Mouse (Mus musculus): Measurements from ENCODE around the gene Asic2.

Gene Asic2

DNA sequence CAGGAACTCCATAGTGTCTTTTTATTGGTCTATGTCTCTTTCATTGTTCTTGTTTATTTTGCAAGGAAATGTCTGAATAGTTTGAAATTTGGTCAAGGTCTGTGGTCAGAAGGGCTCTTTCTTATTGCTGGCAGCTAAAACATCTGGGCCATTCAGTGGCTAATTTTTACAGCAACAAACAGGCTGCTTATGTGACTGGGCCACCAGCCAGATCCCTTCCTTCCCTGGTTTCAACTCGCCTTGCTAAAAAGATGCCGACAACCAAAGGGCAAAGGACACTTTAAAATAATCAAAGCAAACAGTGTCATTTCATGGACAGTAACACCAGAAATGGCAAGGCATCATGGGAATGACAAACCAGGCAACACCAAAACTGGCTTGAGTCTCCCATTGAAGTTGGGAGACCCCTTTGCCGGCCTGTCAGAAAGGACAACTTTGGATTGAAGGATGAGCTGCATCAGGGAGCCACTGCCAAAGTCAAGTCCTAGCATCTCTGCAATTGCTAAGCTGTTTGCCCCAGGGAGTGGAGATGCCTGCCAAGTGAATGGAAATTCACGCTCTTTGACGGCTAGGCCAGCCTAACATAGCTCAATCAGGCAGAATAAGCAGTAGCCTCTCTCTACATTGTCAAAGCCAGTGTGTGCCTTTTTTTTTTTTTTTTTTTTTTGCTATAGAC, 123.1 kb downstream of the Asic2 start:
- DNase-seq (ENCODE audit: low read depth in 2 of 2, low spot score in 2 of 2), result no peak

DNA sequence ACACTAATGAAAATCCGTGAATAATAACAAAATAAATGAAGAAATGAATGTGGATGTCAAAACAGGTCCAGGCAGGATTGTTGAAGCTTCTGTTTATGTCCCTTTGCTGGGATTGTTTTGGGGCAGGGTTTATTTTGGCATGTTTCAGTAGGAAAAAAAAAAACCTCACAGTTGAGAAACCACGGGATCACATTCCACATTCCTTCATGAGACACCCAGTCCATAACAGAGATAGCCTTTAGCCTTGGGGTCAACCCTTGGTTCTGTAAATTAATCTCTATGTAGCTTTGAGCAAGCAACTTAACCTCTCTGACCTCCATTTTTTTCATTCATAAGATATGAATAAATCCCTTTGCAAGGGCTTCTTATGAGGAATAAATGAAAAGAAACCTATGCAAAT, 127.3 kb downstream of the Asic2 start:
- no peak for DNase-seq (ENCODE audit: low read depth in 2 of 2, low spot score in 2 of 2)

DNA sequence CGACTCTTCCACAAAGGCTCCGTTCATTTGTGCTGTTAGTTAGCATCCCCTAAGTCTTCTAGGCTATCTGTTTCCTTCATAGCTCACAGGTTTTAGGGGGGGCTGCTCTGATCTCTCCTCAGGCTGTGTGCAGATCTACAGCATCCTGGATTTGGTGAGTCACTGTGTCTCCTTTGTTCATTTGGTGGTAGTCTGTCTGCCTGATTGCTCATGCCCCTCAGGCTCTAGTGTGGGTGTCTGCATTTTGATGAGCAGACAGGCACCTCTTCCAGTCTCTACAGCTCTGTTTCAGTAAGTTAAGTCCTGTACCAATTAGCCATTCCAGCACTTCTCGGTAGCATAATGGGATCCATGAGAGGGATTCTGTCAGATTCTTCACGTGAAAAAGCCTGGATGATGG, 129.8 kb downstream of the Asic2 start:
- DNase-seq (ENCODE audit: low read depth in 2 of 2, low spot score in 2 of 2), result no peak

DNA sequence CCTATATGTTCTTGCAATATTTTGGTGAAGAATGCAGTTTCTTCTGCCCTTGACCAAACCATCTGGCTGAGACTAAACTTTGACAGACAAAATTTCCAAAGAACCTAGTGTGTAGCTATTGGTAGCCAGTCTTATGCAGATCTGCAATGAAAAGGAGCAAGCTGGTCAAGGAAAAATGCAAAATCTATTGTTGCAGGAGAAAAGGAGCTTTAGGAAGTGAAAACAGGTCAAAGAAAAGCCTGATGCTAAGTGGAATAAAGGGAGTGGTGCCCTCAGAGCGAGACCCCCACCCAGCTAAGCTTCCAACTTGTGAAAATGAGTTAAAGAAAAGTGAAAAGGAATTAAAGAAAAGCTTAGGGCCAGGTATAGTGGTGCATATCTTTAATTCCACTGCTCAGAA, 135.9 kb downstream of the Asic2 start:
- no peak for DNase-seq (ENCODE audit: low read depth in 2 of 2, low spot score in 2 of 2)

DNA sequence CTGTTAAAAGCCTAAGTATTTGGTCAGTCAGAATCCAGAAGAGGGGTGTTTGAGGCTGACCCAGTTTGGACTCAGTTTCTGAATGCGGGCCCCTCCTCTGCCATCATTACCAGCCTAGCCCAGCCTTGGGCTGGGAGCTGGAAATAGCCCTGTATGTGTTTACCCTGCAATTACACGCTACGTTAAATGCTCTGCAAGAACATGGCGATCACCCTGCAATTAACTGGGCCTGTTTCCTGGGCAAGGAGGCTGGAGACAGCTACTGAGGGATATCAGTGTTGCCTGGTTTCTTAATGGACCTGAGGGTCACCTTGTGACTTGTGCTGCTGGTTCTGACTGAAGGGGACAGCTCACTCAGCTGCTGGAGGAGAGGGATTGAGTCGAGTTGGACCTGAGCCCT, 151.7 kb downstream of the Asic2 start:
- DNase-seq (ENCODE audit: low read depth in 2 of 2, low spot score in 2 of 2), result no peak

DNA sequence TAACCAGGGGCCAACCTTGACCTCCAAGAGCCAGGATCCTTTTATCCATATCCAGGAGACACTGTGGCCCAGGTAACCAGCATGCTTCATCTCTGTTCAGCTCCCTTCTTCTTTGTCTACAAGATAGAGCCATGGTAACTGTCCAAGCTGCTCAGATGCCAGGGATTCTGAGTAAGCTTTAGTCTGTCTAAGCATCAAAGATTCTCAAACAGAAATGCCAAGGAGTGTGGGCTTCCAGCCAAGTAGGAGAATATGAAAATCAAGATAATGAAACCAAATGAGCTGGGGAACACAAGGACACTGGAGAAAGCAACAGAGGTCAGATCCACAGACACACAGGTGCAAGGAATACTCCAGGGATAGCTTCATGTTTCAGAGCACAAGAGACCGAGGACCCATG, 153.4 kb downstream of the Asic2 start:
- no peak for DNase-seq (ENCODE audit: low read depth in 2 of 2, low spot score in 2 of 2)

DNA sequence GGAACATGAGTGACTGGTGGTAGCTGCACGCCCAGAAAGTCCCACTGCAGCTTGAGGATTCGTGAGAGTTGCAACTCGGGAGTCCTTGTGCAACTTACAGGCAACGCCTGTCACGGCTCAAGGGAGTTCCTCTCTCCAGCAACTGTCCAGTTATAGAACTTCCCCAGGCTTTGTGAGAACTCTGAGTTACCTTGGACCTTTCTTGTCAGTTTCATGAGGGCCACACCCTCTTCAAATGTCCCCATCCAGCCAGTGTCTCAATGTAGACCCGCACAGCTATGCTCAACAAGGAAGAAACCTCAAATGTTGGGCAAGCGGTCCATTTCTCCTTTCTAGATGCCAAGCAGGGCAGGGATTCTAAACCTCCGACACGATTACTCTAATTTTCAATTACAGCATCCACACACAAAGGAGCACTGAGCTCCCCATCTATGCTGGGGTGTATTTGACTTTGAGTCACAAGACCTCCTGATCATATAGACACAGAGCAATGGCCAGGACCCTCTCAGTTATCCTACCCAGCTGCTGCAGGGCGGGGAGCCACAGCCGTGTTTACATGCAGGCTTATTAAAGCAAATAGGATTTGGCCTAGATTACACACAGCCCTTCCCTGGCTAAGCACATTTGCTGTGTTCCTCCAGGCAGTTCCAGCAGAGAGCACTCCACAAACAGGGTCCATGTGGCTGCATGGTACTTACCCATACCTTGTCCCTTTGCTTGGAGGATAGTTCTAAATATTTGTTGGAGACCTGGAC, 161.2 kb downstream of the Asic2 start:
- DNase-seq (ENCODE audit: low read depth in 2 of 2, low spot score in 2 of 2), result no peak

DNA sequence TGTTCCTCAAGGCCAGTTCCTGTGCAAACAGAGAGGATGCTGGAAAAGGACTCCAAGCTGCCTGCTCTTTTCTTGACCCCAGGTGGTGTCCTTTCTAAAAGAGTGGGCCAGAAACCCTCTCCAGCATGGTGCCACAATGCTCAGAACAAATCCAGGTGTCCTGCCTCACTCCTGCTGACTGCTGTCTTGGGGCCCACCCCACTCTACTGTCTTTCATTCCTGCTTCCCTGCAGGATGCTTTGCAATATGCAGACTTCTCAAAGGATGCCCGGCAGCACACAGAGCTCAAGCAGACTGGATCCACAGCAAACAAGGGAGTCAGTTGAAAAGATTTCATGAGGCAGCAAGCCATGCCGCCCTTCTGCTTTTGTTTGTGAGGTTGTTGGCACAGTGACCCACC, 164.7 kb downstream of the Asic2 start:
- DNase-seq (ENCODE audit: low read depth in 2 of 2, low spot score in 2 of 2), result no peak

DNA sequence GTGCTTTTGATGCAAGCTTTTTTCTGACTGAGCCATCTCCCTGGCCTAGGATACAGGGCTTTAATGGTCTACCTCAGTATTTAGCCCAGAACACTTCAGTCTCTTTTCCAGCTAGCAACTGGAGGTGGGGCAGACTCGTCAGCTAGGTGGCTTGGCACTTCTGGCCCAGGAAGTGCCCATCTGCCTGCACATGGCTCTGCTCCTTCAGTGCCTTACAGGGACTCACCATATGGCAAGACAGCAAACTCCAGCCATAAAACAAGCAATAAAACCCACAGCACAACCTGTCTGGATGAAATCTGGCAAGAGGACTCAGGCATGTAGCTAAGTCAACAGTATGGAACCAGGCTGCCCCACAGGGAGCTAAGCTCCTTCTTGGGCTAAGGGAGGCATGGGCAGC, 165.6 kb downstream of the Asic2 start:
- no peak for DNase-seq (ENCODE audit: low read depth in 2 of 2, low spot score in 2 of 2)

DNA sequence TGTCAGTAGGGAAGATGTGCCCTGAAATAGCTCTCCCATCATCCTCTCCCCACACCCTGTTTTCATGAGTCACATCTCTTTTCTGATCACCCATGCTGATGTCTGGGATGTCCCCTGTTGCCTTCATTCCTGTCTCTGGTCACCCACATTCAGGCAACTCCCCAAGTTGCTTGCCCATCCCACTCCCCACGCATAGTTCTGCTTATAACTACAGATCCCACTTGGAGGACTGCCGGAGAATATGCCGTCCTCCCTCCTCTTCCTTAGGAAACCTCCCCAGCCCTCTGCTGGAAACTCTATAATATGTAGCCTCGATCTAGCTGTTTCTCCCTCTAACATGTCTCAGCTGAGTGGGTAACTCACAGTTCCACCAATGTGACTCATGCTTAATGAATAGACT, 167.4 kb downstream of the Asic2 start:
- no peak for DNase-seq (ENCODE audit: low read depth in 2 of 2, low spot score in 2 of 2)

DNA sequence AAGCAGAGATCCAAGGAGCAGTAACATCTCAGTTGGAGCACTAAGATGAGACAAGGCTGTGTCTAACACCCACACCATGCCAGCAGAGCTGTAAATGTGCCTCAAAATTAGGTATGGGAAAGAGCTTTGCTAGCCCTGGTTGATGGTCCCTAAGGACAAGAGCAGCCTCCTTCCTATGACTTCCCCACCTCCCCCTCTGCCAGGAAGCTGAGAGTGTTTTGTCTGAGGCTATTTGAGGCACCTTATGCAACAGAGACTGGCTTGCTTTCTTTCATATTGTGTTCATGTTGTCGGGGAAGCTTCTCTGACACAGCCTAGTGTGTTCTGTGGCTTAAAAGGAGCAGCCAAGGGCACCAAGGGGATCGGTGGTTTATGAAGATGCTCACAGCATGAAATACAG, 174.7 kb downstream of the Asic2 start:
- DNase-seq (ENCODE audit: low read depth in 2 of 2, low spot score in 2 of 2), result no peak

DNA sequence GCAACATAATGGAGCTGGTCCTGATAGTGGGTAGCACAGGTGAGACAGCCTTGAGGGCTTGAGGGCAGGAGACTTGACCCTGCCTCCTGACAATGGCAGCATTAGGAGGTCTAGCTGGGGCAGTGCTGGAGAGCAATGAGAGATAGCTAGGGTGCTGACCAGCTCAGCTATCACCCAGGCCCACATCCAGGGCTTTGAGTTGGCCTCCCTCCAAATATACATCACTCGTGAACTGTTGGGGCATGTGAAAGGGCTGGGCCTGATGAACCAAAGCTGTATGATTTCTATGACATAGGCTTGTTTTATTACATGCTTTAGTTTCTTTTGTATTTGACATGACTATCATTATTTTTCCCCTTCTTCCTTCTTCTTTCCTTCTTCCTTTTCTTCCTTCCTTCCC, 176.7 kb downstream of the Asic2 start:
- DNase-seq (ENCODE audit: low read depth in 2 of 2, low spot score in 2 of 2), result no peak

DNA sequence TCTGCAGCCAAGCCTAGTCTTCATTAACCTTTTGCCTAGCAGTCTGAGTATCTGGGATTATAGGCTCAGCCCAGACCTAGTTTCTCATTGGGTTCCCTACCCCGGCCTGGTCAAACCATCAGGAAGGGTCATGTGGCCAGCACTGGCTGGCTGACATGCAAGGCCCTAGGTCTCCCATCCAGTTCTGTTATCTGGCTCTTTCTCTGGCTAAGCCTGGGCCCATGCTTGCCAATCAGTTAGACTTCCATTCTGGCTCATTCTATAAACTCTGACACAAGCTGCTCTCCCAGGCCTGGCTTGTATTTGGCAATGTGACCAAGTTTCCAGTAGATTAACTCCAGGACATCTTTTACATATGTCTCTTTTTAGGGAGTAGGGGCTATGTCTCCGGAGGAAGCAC, 187.7 kb downstream of the Asic2 start:
- no peak for DNase-seq (ENCODE audit: low read depth in 2 of 2, low spot score in 2 of 2)

DNA sequence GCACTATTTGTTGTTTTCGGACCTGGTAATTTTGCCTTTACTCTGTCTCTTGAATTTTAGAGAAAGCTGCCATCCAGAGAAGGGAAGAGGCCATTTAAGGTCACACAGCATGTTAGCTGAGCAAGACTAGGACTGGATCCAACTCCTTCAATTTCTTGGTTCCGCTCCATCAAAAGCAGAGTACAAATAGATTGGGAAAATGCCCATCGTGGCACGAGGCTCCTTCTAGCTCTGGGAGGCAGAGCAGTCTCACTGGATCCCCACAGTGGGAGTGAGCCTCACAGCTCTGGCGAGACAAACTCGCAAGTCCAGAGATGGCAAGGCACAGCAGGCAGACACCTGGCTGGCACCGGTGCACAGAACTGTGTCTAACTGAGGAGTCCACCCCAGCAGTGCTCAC, 188.4 kb downstream of the Asic2 start:
- DNase-seq (ENCODE audit: low read depth in 2 of 2, low spot score in 2 of 2), result no peak

DNA sequence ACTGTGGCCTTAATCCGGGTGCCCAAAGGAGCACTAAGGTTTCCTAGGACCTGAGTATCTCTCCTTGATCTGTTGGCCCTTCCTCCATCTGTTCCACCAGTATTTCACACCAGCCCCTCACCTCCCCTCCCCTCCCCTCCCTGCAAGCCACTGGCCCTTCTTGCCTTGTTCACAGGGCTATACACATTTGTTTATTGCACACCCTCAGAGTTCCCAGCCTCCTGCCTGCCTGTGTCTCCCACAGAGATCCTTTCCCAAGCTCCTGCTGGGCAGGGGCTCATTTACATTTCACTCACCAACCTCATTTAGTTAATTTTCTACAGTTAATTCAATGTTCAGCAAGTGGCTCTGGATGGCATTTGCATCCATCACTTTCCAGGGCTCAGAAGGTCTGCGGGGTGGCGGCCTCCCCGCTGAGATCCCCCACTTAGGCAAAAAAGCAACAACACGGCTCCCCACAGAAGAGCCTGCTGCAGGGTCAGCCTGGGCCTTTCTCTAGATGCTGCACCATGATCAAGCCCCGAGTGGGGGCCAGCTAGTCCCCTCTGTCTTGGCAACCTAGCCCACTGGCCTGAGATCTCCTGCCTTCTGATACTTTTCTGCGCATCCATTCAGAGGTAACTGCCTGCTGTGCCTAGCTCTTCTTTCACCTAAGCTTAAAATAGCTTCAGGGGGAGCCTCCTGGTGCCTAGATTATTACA, 196.9 kb downstream of the Asic2 start:
- no peak for DNase-seq (ENCODE audit: low read depth in 2 of 2, low spot score in 2 of 2)

DNA sequence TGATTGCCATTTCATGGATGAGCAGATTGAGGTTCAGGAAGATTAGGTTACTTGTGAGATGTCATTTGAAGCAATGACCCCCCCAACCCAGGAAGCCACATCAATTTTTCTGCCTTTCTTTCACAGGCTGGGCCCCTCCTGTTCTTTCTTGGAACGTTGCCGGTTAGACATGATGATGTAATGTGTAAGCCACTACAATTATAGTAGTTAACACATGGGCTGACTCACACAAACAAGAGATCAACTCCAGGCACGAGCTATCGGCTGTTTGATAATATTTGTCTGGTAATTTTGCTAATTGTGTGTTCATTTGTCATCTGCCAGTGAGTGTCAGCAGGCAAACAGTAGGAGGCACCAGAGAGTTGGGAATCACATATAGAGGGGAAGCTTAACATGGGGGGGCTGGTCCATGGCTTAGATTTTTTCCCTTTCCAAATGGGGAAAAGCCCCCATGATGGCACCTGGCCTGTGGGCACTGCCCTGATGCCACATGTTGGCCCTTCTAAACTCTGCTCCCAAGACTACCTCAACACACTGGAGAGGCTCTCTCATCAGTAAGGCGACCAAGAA, 198.5 kb downstream of the Asic2 start:
- no peak for DNase-seq (ENCODE audit: low read depth in 2 of 2, low spot score in 2 of 2)

DNA sequence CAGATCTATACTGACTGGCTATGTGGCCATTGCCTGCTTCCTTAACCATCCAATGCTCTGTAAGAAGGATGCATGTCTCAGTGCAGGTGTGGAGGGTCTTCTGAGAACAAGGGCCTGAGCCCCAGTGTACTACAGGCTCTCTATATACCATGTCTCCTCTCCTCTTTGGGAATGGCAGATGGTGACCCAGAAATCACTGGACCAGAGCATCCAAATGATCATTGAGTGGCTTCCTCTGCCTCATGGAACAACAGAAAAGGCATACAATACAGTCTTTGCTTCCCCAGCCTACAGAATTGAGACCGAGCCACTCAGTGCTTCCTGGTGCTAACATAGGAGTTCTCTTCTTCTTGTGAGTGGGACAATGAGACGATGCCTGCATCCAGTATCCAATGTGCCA, 200.0 kb downstream of the Asic2 start:
- no peak for DNase-seq (ENCODE audit: low read depth in 2 of 2, low spot score in 2 of 2)

DNA sequence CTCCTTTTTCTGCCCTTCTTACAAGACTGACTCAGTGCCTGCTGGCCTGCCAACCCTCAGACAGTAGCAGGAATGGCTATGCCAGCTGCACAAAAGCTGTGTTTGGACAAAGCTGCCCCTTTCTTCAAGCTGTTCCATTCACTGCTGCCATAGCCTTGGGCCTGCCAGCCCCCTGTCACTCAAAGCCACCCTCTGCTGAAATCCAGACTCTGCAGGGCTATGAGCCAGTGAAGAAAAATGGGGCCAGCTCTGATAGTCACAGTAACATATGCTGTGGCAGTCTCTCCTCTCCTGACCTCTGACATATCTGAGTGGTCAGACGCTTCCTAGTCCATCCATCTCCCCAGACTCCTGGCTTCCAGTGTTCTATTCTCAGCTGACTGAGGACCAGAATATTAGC, 200.5 kb downstream of the Asic2 start:
- no peak for DNase-seq (ENCODE audit: low read depth in 2 of 2, low spot score in 2 of 2)

DNA sequence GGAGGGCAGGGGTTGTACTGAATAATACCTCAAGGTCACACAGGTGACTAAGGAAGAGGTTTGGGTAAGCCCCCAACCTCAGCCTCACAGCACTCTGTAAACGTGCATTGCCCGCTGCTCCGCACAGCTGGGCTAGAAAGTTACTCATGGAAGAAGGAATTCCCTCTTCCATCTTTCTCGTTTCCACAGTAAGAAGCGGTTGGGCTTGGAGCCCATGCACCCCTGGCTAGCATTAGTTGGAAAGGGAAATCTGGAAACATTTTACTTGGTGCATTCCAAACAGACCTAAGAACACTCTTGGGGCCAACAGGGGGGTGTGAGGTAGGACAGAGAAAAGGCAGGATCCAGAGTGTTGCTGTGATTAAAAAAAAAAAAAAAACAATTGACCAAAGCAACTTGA, 203.0 kb downstream of the Asic2 start:
- no peak for DNase-seq (ENCODE audit: low read depth in 2 of 2, low spot score in 2 of 2)

DNA sequence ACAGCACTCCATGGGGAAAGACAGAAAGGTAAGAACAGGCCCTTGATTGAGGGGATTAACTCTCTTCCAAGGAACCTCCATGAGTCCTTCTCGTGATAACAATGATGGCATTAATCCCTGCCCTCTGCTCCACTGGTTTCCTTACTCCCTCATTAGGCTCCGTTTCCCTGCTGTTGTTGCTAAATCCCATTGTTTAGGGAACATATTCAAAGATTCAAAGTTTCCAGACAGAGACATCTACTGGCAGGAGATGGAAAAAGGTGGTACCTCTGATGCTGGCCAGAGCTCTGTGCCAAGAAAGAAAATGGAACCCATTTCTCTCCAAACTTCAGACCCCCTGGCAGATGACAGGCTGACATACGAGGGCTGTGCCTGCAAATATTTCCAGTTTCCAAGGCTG, 203.5 kb downstream of the Asic2 start:
- DNase-seq (ENCODE audit: low read depth in 2 of 2, low spot score in 2 of 2), result no peak

DNA sequence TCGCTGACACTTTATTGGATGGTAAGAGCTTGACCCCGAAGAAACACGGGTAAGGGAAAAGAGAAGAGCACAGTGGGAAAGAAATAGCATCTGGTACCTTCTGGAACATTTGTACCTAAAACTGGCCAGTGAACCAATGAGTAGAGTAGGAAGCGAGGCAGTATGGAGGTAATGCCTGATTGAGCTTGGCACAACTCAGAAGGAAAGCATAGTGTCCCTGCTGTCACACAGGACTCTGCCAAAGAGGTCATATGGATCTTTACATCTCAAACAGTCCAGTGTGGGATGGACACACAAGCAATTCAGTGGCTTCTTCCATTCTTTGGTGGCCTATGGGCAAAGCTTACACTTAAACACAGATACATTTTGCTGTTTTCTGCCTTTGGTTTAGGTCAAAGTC, 211.0 kb downstream of the Asic2 start:
- no peak for DNase-seq (ENCODE audit: low read depth in 2 of 2, low spot score in 2 of 2)

DNA sequence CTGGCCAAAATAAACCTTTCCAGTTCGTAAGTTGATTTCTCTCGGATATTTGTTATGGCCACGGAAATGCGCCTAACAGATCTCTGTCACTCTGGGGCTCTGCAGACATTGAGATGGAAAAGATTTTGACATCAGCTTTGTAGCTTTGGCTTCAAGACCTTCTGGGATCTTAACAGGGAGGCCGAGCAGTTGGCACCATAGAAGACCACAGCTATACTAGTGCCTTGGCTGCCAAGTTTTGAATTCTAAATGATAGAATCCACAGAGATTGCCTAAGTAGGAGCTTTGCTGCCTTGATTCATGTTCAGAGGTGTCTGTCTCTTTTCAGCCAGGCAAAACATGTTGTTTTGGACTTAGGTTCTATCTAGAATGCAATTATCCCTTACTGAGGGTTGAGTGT, 217.4 kb downstream of the Asic2 start:
- no peak for DNase-seq (ENCODE audit: low read depth in 2 of 2, low spot score in 2 of 2)
